Mouse (Mus musculus): ENCODE measurements around the gene Fkbp9.

- TF ChIP-seq CTCF (IDR thresholded peaks at IDR 0.05; ENCODE audit: low read depth, low read length) = no peak
- no peak for TF ChIP-seq GATA1 (IDR thresholded peaks at IDR 0.05; ENCODE audit: borderline replicate concordance, low read length)
Observed at GRCm38 (mm10) chr6:56785068-56785467, 46.8 kb upstream of the Fkbp9 start.
